Mouse (Mus musculus) layer of hippocampus, postnatal 36 days (tissue): Measurements from ENCODE around the gene Oscar. TPM values are rescaled to one million over a fixed set of nuclear protein-coding genes. Genes with fewer than 3 reads are reported as not detected.
A peak's percentile ranks its signal among the peaks of the same experiment; 100 is the strongest.
"Not testable (repeated sequence)": the region's sequence is repeated elsewhere in the genome, so short reads cannot be mapped to it uniquely, and the experiment has no call there.

Source experiments
- DNase-seq, 2 experiments: peaks; one replicate each; pipeline ENCODE4 v3.0.0; 2022
- total RNA-seq, 2 experiments: library from RNA; stranded (reverse); gene quantifications; 2 replicates each; pipeline ENCODE4 v1.2.3; 2021

Gene Oscar
- total RNA-seq, 2 experiments from 2014 or later: 0.80 to 1.4 TPM

GRCm38 (mm10) chr7:3610437-3610836 lies 5.5 kb downstream of the Oscar start:
- DNase-seq: no peak

GRCm38 (mm10) chr7:3609082-3609481 lies 6.9 kb downstream of the Oscar start:
- no peak for DNase-seq

- DNase-seq: no peak
These were observed 7.3 kb downstream of the Oscar start for GRCm38 (mm10) chr7:3608668-3609067.

GRCm38 (mm10) chr7:3607391-3607790 lies 8.6 kb downstream of the Oscar start:
- DNase-seq: no peak

GRCm38 (mm10) chr7:3606798-3607197 lies 9.2 kb downstream of the Oscar start:
- no peak for DNase-seq

- peak; percentile 28 to 51 for DNase-seq
These were observed 14.8 kb downstream of the Oscar start for GRCm38 (mm10) chr7:3601119-3601518.

- DNase-seq: not testable (repeated sequence)
These were observed 18.2 kb downstream of the Oscar start for GRCm38 (mm10) chr7:3597755-3598154.

GRCm38 (mm10) chr7:3595146-3595545 lies 20.8 kb downstream of the Oscar start:
- no peak for DNase-seq

GRCm38 (mm10) chr7:3594686-3595085 lies 21.3 kb downstream of the Oscar start:
- no peak for DNase-seq

GRCm38 (mm10) chr7:3593855-3594254 lies 22.1 kb downstream of the Oscar start:
- DNase-seq: no peak

GRCm38 (mm10) chr7:3591534-3591933 lies 24.4 kb downstream of the Oscar start:
- DNase-seq: no peak

GRCm38 (mm10) chr7:3590550-3590949 lies 25.4 kb downstream of the Oscar start:
- DNase-seq: no peak

- DNase-seq: no peak
These were observed 28.7 kb downstream of the Oscar start for GRCm38 (mm10) chr7:3587292-3587691.

GRCm38 (mm10) chr7:3586255-3586654 lies 29.7 kb downstream of the Oscar start:
- DNase-seq: no peak

GRCm38 (mm10) chr7:3585763-3586162 lies 30.2 kb downstream of the Oscar start:
- no peak for DNase-seq

GRCm38 (mm10) chr7:3580029-3580428 lies 35.9 kb downstream of the Oscar start:
- no peak for DNase-seq

GRCm38 (mm10) chr7:3578952-3579546 lies 36.9 kb downstream of the Oscar start:
- no peak for DNase-seq

GRCm38 (mm10) chr7:3578196-3578595 lies 37.8 kb downstream of the Oscar start:
- no peak for DNase-seq

- DNase-seq: no peak
These were observed 39.4 kb downstream of the Oscar start for GRCm38 (mm10) chr7:3576354-3577124.

GRCm38 (mm10) chr7:3574216-3574615 lies 41.7 kb downstream of the Oscar start:
- DNase-seq: peak; percentile 37 to 41

- DNase-seq: no peak
These were observed 44.1 kb downstream of the Oscar start for GRCm38 (mm10) chr7:3571847-3572246.

GRCm38 (mm10) chr7:3570580-3570979 lies 45.4 kb downstream of the Oscar start:
- not testable (repeated sequence) for DNase-seq

- DNase-seq: no peak
These were observed 46.2 kb downstream of the Oscar start for GRCm38 (mm10) chr7:3569725-3570124.

- DNase-seq: no peak
These were observed 48.6 kb downstream of the Oscar start for GRCm38 (mm10) chr7:3567336-3567735.
